Mouse (Mus musculus): ENCODE data around the gene Hddc3. TPM values are rescaled to one million over a fixed set of nuclear protein-coding genes. Genes with fewer than 3 reads are reported as not detected.
"Not testable (repeated sequence)": the region's sequence is repeated elsewhere in the genome, so short reads cannot be mapped to it uniquely, and the experiment has no call there.

Gene Hddc3
- total RNA-seq, 2 experiments from 2014 or later, result 35.2 to 38.9 TPM

DNA sequence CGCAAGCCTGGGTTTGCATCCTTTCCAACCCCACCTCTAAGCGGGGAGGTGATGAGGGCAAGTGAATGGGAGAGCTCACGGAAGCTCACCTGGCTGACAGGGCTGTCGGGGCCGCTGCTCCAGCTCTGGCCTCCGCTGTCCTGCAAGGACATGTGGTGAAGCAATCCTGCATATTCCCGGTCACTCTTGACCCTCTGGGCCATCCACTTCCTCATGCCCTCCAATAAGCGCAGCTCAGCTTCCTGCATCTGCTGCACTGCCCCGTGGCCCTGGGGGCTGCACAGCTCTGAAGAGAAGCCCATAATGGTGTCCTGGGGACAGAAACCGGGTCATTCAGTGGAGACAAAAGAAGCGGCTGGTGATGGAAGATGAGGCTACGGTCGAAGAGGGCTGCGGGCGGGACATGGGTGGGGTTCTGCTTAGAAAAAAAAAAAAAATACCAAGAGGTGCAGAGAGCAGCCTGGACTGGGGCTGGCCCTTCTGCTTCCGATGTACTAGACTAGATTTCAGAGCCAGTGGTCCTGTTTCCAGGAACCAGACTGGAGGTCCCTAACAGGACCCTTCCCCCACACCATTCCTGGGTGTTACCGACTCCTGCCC, 44.2 kb downstream of the Hddc3 start:
- DNase-seq (ENCODE audit: low spot score), result no peak
- intact Hi-C loops (cut with DNase I), result loop anchor here (10.0 kb wide), 1 partner anchor 298 kb away; the partner anchor contains the start of gene Crtc3

DNA sequence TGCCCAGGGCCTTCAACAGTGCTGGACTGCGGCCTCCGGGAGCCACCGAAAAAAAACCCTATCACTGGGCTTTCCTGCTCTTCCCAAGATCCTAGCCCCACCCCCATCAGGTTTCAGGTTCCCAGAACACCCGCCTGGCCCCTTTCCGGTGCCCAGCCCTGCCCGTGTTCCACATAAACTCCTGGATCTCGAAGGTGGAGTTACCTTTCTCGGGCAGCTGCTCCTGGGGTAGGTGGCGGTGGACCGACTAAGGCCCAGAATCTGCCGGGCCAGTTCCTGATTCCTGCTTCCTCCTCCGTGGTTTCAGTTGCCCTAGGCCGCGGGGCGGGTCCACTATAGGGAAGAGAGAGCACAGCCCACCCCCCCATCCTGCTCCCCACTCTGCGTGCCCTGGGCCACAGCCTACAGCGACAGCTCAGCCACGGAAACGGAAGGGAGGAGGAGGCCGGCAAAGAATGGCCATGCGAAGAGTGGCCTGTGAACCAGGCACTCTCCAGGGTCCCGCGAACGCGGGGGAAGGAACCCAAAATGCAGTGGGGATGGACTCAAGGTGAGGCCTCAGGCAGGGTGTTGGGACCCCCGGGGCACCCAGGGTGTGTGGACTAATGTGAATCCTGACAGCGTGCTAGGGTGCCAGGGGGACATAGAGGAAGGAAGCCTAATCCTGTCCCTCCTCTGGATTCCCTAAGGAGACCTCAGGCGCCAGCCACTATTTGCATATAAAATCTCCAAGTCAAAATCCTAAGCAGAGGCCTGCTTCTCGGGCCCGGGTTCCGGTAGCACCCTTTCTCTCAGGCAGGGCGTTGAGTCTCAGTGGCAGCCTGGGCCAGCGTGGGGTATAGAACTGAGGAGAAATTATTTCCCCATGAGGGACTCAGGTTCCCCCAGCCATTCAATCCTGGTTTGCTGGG, 45.0 kb downstream of the Hddc3 start, which contains the start of gene Fes:
Fes (minus strand) TSS at position 314 of the 911 bp plus-strand sequence.
- peak; percentile 71 for DNase-seq (ENCODE audit: low spot score)
- intact Hi-C loops (cut with DNase I), result loop anchor here (10.0 kb wide), 1 partner anchor 297 kb away; the partner anchor contains the start of gene Crtc3

DNA sequence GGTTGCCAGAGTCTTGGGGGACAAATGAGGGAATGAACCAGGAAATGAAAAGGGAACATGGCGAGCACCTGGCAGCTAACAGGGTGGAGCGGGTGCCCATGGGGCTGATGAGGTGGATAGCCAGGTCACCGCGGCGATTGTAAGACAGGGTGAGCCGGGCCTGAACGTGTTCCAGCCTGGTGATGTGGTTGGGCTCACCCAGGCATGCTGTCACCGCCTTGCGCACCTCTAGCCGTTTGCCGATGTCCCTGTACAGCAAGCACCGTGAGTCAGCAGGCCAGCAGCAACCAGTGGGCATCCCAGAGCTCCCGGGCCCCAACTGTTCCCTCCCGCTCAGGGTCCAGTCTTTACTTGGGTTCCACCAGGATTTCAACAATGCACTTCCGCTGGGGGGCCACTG, 49.2 kb downstream of the Hddc3 start:
- no peak for DNase-seq (ENCODE audit: low spot score)
- intact Hi-C loops (cut with DNase I), result no loop called here

DNA sequence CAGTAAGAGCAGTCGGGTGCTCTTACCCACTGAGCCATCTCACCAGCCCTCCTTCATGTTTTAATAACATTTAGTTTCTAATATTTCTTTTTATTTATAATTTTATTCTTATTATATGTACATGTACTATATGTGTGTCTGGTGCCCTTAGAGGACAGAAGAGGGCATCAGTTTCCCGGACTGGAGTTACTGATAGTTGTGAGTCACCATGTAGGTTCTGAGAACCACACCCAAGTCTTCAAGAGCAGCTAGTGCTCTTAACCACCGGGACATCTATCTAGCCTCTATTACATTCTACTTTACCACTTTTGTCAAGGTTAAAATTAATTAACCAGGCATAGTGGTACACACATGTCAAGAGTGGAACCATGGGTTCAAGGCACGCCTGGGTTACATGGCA, 51.7 kb downstream of the Hddc3 start:
- no peak for DNase-seq (ENCODE audit: low spot score)
- intact Hi-C loops (cut with DNase I), result no loop called here

DNA sequence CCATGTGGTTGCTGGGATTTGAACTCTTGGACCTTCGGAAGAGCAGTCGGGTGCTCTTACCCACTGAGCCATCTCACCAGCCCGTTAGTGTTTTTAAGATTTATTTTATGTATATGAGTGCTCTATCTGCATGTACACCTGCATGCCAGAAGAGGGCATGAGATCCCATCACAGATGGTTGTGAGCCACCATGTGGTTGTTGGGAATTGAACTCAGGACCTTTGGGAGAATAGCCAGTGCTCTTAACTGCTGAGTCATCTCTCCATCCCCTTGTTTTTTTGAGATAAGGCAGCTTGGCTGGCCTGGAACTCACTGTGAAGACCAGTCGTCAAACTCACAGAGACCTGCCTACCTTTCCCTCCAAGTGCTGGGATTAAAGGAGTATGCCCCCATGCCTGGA, 53.5 kb downstream of the Hddc3 start:
- intact Hi-C loops (cut with DNase I); DNase-seq (ENCODE audit: low spot score): not testable (repeated sequence)

DNA sequence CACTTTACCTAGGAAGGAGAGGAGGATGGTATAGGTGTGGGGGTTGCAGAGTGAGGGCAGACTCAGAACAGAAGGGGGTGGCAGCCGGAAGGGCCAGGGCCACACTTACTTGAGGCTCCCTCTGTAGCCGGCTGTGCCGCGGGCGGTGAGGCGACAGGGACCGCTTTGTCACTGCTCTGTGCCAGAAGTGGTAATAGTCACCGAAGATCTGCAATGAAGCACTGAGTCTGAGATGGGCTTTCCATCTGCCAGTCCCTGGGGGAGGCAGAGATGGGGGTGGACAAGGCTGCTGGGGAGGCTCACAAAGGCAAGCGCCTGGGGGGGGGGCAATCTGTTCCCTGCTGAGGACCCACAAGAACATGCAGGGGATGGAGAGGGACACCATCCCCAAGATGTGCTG, 55.1 kb downstream of the Hddc3 start:
- intact Hi-C loops (cut with DNase I), result no loop called here
- no peak for DNase-seq (ENCODE audit: low spot score)

DNA sequence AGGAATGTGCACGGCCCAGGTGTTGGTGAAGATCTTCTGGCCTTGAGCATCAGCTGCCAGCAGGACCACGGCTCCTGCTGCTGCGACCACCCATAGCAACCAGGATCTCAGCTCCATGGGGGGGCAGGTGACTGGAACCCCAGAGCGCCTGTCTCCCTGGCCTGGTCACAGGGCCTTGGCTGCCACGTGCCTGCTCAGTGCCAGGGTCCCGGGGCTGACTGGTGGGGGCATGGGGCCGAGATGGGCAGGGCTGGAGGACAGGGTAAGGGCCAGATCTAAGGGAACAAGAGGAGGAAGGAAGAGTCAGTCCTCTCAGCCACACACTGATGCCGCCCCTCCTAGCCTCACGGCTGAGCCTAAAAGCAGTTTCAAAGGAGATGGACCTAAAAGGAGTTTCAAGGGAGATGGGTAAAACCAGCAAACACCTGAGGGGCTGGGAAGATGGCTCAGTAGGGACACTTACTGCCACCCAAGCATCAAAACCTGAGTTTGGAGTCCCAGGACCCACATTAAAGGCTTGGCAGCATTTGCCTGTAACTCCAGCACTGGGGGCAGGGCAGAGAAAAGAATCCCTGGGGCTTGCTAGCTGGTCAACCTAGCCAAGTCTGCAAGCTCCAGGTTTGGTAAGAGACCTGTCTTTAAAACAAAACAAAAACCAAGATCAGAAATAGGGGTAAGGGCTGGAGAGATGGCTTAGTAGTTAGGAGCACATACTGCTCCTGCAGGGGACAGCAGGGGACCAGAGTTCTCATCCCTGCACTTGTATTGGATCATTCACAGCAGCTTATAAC, 55.9 kb downstream of the Hddc3 start:
- DNase-seq (ENCODE audit: low spot score), result no peak
- intact Hi-C loops (cut with DNase I), result no loop called here

DNA sequence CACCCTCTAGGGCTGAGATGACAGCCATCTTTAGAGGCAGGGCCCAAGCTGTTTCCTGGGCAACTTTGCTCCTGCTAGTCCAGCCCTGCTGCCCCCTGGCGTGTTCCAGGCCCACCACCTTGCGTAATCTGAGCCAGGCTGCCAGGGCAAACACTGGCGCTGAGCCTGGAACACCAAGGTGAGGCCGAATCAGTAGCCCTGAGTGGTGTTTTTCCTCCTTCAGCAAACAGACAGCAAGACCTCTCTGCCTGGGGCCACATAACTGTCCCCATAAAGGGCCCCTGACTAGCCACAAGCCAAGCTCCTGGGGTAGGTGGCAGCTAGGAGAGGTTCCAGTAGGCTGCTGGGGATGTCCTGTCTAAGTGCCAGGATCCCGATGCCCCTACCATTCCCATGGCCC, 57.2 kb downstream of the Hddc3 start:
- DNase-seq (ENCODE audit: low spot score), result no peak
- intact Hi-C loops (cut with DNase I), result loop anchor here (5.0 kb wide), 1 partner anchor 42 kb away; no protein-coding TSS in a partner anchor

Other genes starting within 250 kb of the Hddc3 start
- 1,000 to 10,000 TPM; 1,585 to 1,668 TPM for gene Idh2, start 227.7 kb upstream of the Hddc3 start, total RNA-seq (2021)
- gene Sema4b, start 156.3 kb upstream of the Hddc3 start, total RNA-seq (2021), result 10 to 100 TPM; 11.0 to 12.7 TPM
- 10 to 100 TPM; 14.1 to 18.0 TPM for gene Cib1, start 110.3 kb upstream of the Hddc3 start, total RNA-seq (2021)
- gene Gdpgp1, start 110.2 kb upstream of the Hddc3 start, total RNA-seq (2021), result 1 to 10 TPM; 1.4 to 1.8 TPM
- under 1 TPM; 0.28 to 0.52 TPM for gene Ttll13, start 96.7 kb upstream of the Hddc3 start, total RNA-seq (2021)
- 10 to 100 TPM; 25.1 to 27.1 TPM for gene Ngrn, start 81.9 kb upstream of the Hddc3 start, total RNA-seq (2021)
- gene Vps33b, start 73.5 kb upstream of the Hddc3 start, total RNA-seq (2021), result 1 to 10 TPM; 5.8 to 6.1 TPM
- 1 to 10 TPM; 2.9 to 3.7 TPM for gene Prc1, start 48.7 kb upstream of the Hddc3 start, total RNA-seq (2021)
- gene Rccd1, start 18.6 kb upstream of the Hddc3 start, total RNA-seq (2021), result 1 to 10 TPM; 6.1 to 6.7 TPM
- gene Unc45a, start 2.1 kb upstream of the Hddc3 start, total RNA-seq (2021), result 10 to 100 TPM; 13.5 to 15.8 TPM
- 10 to 100 TPM; 67.2 to 67.5 TPM for gene Man2a2, start 28.3 kb downstream of the Hddc3 start, total RNA-seq (2021)
- gene Fes, start 44.8 kb downstream of the Hddc3 start, total RNA-seq (2021), result 10 to 100 TPM; 11.9 to 13.6 TPM
- 100 to 1,000 TPM; 106 to 118 TPM for gene Furin, start 62.3 kb downstream of the Hddc3 start, total RNA-seq (2021)
- 1 to 10 TPM; 1.5 to 2.0 TPM for gene Blm, start 192.0 kb downstream of the Hddc3 start, total RNA-seq (2021)